Mouse (Mus musculus): Measurements from ENCODE around the gene Lrrc17.
"Not testable (repeated sequence)": the region's sequence is repeated elsewhere in the genome, so short reads cannot be mapped to it uniquely, and the experiment has no call there.

Lrrc17 gene

DNA sequence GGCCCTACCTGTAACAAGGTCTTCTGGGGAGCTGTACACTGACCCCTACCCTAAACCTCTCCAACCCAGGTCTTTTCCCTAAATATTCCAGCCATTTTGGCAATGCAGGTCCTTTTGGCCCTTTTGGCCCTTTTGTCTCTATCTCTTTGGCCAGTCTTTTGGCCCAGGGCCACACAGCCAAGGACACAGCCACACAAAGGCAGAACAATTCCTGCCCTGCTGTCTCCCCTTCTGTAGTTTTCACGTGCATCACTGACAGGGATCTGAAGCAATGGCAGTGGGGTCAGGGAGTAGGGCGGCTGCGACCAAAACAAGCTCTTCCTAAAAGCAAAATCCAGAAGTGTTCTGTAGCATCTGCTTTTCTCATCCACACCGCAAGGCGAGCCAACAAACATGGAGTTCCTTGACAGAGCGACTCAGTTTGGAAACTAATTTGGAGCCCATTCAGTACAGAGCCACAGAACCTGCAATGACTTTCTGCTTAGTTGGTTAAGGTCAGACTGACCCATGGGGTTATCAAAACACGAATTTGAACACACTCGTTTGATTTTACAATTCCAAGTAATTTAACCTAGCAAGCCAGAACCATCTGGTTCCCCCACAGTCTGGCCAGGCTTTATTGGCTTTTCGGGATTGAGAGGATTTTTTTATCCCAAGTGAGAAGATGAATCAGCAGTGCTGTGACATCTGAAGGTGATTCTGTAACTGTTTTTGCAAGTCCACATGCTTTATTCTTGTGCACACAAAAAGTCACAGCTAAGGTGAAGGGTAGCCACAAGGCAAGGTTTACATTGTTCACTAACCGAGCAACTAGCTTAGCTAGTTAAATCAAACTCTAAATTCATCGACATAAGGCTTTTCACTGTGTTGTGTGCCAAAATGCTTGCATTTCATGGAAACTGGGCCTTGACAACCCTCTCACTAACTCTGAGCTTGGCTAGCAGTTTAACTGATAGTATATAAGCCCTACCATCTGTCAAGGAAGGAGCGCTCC lies 65.2 kb downstream of the Lrrc17 start:
- no peak for DNase-seq (ENCODE audit: low spot score in 2 of 2)

DNA sequence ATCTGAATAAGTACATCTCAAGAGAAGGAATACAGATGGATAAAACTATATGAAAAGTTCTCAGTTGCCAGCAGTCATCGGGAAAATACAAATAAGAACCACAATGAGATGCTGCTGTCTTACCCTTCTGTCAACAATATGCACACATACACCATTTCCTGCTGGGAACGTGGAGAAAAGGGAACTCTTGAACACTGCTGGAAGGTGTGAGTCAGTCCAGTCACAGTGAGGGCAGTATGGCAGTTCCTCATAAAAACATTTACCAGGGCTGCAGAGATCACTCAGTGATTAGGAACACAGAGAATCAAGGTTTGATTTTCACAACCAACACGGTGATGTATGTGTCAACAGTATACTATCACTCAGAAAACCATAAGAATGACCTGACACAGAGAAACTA lies 67.6 kb downstream of the Lrrc17 start:
- DNase-seq (ENCODE audit: low spot score in 2 of 2), result no peak

DNA sequence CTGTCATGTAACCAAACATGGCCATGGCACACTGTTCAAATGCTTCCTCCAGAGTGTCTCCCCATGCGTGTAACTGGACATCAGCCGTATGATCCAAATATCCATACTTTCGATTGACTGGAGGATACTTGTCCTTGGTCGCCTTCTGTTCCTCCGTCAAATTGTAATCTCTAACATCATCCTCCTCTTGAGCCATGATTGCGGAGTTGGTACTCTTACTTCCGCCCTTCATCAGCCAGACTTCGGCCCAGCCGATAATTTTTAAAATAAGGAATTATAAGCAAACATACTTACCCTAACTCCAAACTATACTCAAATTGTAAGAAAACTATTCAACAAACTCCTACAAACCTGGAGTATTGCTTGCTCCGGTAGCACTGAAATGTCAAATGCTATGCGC lies 70.9 kb downstream of the Lrrc17 start:
- DNase-seq (ENCODE audit: low spot score in 2 of 2), result not testable (repeated sequence)

GRCm38 (mm10) chr5:21616450-21617009 lies 73.2 kb downstream of the Lrrc17 start:
- no peak for DNase-seq (ENCODE audit: low spot score in 2 of 2)

Measured in natural killer cell, adult 2 months (primary cell).